Mouse (Mus musculus): ENCODE measurements around the gene Gm5089.

GRCm38 (mm10) chr14:122464351-122464762, 13.4 kb upstream of the Gm5089 start:
- TF ChIP-seq POLR2A (IDR thresholded peaks at IDR 0.05; ENCODE audit: insufficient read depth, low read depth, low read length) (no peak), CTCF (IDR thresholded peaks at IDR 0.05) (no peak)

Data from heart, adult 2 months (tissue).